Mouse (Mus musculus): ENCODE data around the gene Hoxb6. TPM values are rescaled to one million over a fixed set of nuclear protein-coding genes. Genes with fewer than 3 reads are reported as not detected.
A peak's percentile ranks its signal among the peaks of the same experiment; 100 is the strongest.

Gene Hoxb6
- total and polyA plus RNA-seq, 3 experiments: 0.53 to 1.1 TPM; not detected in 1

DNA sequence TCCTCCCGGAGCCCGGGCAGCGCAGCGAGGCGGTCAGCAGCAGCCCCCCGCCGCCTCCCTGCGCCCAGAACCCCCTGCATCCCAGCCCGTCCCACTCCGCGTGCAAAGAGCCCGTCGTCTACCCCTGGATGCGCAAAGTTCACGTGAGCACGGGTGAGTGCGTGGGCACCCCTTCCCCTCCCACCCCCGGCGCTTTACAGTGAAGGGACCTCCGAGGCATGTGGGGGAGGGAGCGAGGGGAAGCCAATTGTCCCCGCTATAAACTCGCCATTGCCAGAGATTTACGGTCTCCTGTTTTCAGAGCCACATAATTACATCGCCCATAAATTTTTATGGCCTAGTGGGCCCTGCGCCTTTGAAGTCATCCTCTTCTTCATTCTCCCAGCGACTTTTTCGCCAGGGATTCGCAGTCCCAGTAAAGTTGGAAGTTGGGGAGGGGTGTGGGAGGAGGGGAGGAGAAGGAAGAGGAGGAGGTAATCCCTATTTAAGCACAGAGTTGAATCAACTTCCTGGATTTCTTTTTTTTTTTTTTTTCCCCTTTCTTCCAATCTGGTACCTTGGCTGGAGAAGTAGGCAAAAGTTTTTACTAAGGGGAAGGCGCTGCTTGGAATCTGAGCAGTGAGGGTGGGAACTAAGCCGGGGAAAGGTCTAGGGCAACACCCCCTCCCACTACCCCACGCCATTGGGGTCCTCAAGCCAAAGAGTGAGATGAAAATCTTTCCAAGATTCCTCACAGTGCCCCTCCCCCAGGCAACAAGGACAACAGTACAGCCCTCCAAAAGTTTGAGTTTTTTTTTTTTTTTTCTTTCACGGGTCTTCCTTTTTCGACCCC is 27.0 kb downstream of the Hoxb6 start:
- H3K9ac ChIP-seq (ENCODE audit: insufficient read depth, low read depth): peak overlapping the region; percentile 96
- no peak overlapping the region for H3K27ac ChIP-seq (ENCODE audit: insufficient read depth, low read depth)
- no peaks in the 10 kb centered on the region for H3K79me2 ChIP-seq (replicated peaks; ENCODE audit: control insufficient read depth, extremely low read depth, insufficient read depth, poor library complexity, severe bottlenecking)
- H3K36me3 ChIP-seq (replicated peaks in 1 of 2; ENCODE audit: control insufficient read depth in 1 of 2, insufficient read depth in 1 of 2, low read length in 1 of 2): peaks cover 0 to 11% of the 10 kb centered on the region in 2 experiments
- H3K9me3 ChIP-seq (replicated peaks; ENCODE audit: low read length): no peaks in the 10 kb centered on the region
- peak overlapping the region; percentile 69 to 82 (median 76) for H3K4me3 ChIP-seq (replicated peaks in 1 of 3; ENCODE audit: low read depth in 2 of 3, low read length in 2 of 3, poor library complexity in 1 of 3)
- dilution Hi-C loops (cut with MboI; ENCODE audit: extremely low pct_ligation_motif_present, extremely low pct_unique_long_range_greater_than_20kb, low sequenced_read_pairs) (no loop called here), in situ Hi-C loops (cut with MboI; ENCODE audit: low pct_ligation_motif_present, low pct_unique_long_range_greater_than_20kb, low sequenced_read_pairs) (loop anchor here (25.0 kb wide), 1 partner anchor 218 kb away; no protein-coding TSS in a partner anchor)
- peaks cover 4 to 15% of the 10 kb centered on the region in 2 experiments; a peak in 2 of 4 replicates for H3K4me1 ChIP-seq (ENCODE audit: control insufficient read depth in 1 of 2, insufficient read depth in 2 of 2)
- TF ChIP-seq BHLHE40 (IDR thresholded peaks at IDR 0.05; ENCODE audit: low read depth, low read length) (peak; percentile 75), ZC3H11A (IDR thresholded peaks at IDR 0.05; ENCODE audit: low read depth, low read length) (no peak), MAFK (IDR thresholded peaks at IDR 0.05; ENCODE audit: insufficient replicate concordance, low read length) (no peak), MAZ (IDR thresholded peaks at IDR 0.05; ENCODE audit: low read depth, low read length) (no peak), HCFC1 (IDR thresholded peaks at IDR 0.05; ENCODE audit: low read depth, low read length) (peak; percentile 28; the same call in 1 of the 2 replicates), TCF12 (IDR thresholded peaks at IDR 0.05; ENCODE audit: low read depth, low read length) (no peak), POLR2AphosphoS2 (IDR thresholded peaks at IDR 0.05; ENCODE audit: low read depth, low read length) (no peak), USF2 (conservative IDR thresholded peaks at IDR 0.05; ENCODE audit: low read depth, low read length) (no peak), UBTF (IDR thresholded peaks at IDR 0.05; ENCODE audit: low read depth, low read length) (no peak; the same call in 1 of the 2 replicates), ZMIZ1 (IDR thresholded peaks at IDR 0.05; ENCODE audit: low read depth, low read length) (no peak), MEF2A (IDR thresholded peaks at IDR 0.05; ENCODE audit: borderline replicate concordance, low read depth, low read length) (no peak), RCOR1 (conservative IDR thresholded peaks at IDR 0.05; ENCODE audit: low read depth, low read length) (no peak), ZNF384 (IDR thresholded peaks at IDR 0.05; ENCODE audit: low read depth, low read length) (peak; percentile 50), MXI1 (IDR thresholded peaks at IDR 0.05; ENCODE audit: low read depth, low read length) (no peak), EP300 (IDR thresholded peaks at IDR 0.05; ENCODE audit: low read length) (no peak), TBP (conservative IDR thresholded peaks at IDR 0.05; ENCODE audit: low read depth, low read length) (no peak), MYC (IDR thresholded peaks at IDR 0.05; ENCODE audit: low read depth, low read length) (no peak), E2F4 (IDR thresholded peaks at IDR 0.05; ENCODE audit: insufficient replicate concordance, low read depth, low read length) (no peak), CHD1 (IDR thresholded peaks at IDR 0.05; ENCODE audit: low read depth, low read length) (no peak), JUN (IDR thresholded peaks at IDR 0.05; ENCODE audit: insufficient read depth, low read depth, low read length) (no peak), PAX5 (IDR thresholded peaks at IDR 0.05; ENCODE audit: low read length) (no peak), GABPA (IDR thresholded peaks at IDR 0.05; ENCODE audit: insufficient replicate concordance, low read depth, low read length) (no peak), CHD2 (IDR thresholded peaks at IDR 0.05; ENCODE audit: low read length) (peak; percentile 53), POLR2A (IDR thresholded peaks at IDR 0.05; ENCODE audit: low read depth, low read length) (no peak), SIN3A (IDR thresholded peaks at IDR 0.05; ENCODE audit: low read length) (no peak; the same call in 1 of the 2 replicates), RAD21 (IDR thresholded peaks at IDR 0.05; ENCODE audit: low read depth, low read length) (no peak), ELF1 (IDR thresholded peaks at IDR 0.05; ENCODE audit: low read depth, low read length) (peak; percentile 36), CTCF (conservative IDR thresholded peaks at IDR 0.05 in 1 of 2, IDR thresholded peaks at IDR 0.05 in 1 of 2; ENCODE audit: low read depth in 2 of 2, low read length in 2 of 2) (no peak), JUND (conservative IDR thresholded peaks at IDR 0.05; ENCODE audit: low read depth, low read length) (no peak), NRF1 (IDR thresholded peaks at IDR 0.05; ENCODE audit: low read depth, low read length) (no peak), KAT2A (IDR thresholded peaks at IDR 0.05; ENCODE audit: insufficient replicate concordance, low read length) (no peak), IRF4 (IDR thresholded peaks at IDR 0.05; ENCODE audit: low read depth, low read length) (no peak), ZKSCAN1 (IDR thresholded peaks at IDR 0.05; ENCODE audit: borderline replicate concordance, low read depth, low read length) (no peak), SMC3 (IDR thresholded peaks at IDR 0.05; ENCODE audit: low read depth, low read length) (no peak), ETS1 (conservative IDR thresholded peaks at IDR 0.05; ENCODE audit: low read depth, low read length) (no peak), USF1 (IDR thresholded peaks at IDR 0.05; ENCODE audit: low read depth, low read length) (no peak), MAX (IDR thresholded peaks at IDR 0.05; ENCODE audit: low read length) (no peak), NELFE (IDR thresholded peaks at IDR 0.05; ENCODE audit: low read depth, low read length) (no peak)
- peaks cover 17% of the 10 kb centered on the region for H3K27me3 ChIP-seq (replicated peaks)
- peak; percentile 34 for DNase-seq (ENCODE audit: extremely low read depth)
- H3K4me2 ChIP-seq (ENCODE audit: insufficient read depth, low read depth, poor library complexity, severe bottlenecking): peak overlapping the region; percentile 68
